Mouse (Mus musculus) kidney, embryonic 16.5 days (tissue): ENCODE results near the gene Kmt5b. TPM values are rescaled to one million over a fixed set of nuclear protein-coding genes. Genes with fewer than 3 reads are reported as not detected.

Experiments
- ATAC-seq: fragments of 200-750 bp; cut with Nextera tagmentation; 2 replicates; pipeline ENCODE4 v1.8.0; 2017; ENCODE audit warnings: moderate TSS enrichment; ENCODE audit not compliant: low FRiP score, low TSS enrichment
- H3K27ac ChIP-seq: fragments of 300-500 bp; sonication (generic); 2 replicates; pipeline ENCODE4 v1.5.1; 2014; ENCODE audit warnings: low read length
- H3K27me3 ChIP-seq: fragments of 300-500 bp; sonication (generic); 2 replicates; pipeline ENCODE4 v1.6.1; 2014; ENCODE audit warnings: low read length, control low read depth, mixed read lengths; ENCODE audit not compliant: insufficient read depth
- H3K36me3 ChIP-seq: fragments of 300-500 bp; sonication (generic); 2 replicates; pipeline ENCODE4 v1.6.1; 2014; ENCODE audit warnings: low read length, control low read depth, mixed read lengths; ENCODE audit not compliant: insufficient read depth
- H3K4me1 ChIP-seq: fragments of 300-500 bp; sonication (generic); 2 replicates; pipeline ENCODE4 v1.6.1; 2014; ENCODE audit warnings: low read length, control low read depth, mixed read lengths; ENCODE audit not compliant: insufficient read depth
- H3K4me2 ChIP-seq: fragments of 300-500 bp; sonication (generic); replicated peaks from 2 replicates; pipeline ENCODE4 v1.6.1; 2014; ENCODE audit warnings: low read depth, low read length
- H3K4me3 ChIP-seq: fragments of 300-500 bp; sonication (generic); 2 replicates; pipeline ENCODE4 v1.5.1; 2014; ENCODE audit warnings: mild to moderate bottlenecking, low read length
- H3K9ac ChIP-seq: fragments of 300-500 bp; sonication (generic); replicated peaks from 2 replicates; pipeline ENCODE4 v1.6.1; 2014; ENCODE audit warnings: low read length
- H3K9me3 ChIP-seq: fragments of 300-500 bp; sonication (generic); 2 replicates; pipeline ENCODE4 v1.6.1; 2016; ENCODE audit warnings: low read length, control low read depth
- WGBS: fragments of 180-500 bp; shearing (Covaris S2); extraction: QIAGEN DNeasy Blood & Tissue Kit; methylation state at CpG from one replicate; pipeline ENCODE4 v1.1.7; 2014; 5-methylcytosine and 5-hydroxymethylcytosine counted together
- polyA plus RNA-seq: library from polyadenylated mRNA; unstranded; fragments of >200 nt; fragmentation: Nextera tagmentation; extraction: Ambion mirVana; gene quantifications from 2 replicates; pipeline ENCODE4 v1.2.1, GENCODE M21; 2015

Kmt5b gene
- 28.1 and 30.6 TPM in 2 replicates for polyA plus RNA-seq

GRCm38 (mm10) chr19:3767276-3767780 lies at the start of gene Kmt5b:
Kmt5b (plus strand) TSS chr19:3767421.
- WGBS, result under 1% methylated on average over 39 of the region's 39 CpGs
- H3K9me3 ChIP-seq, result no peaks in the 10 kb centered on the region
- peak within 1 kb of the TSS; percentile 100 for H3K9ac ChIP-seq
- H3K27ac ChIP-seq, result peak within 1 kb of the TSS; percentile 100
- no peaks in the 10 kb centered on the region for H3K36me3 ChIP-seq
- peak within 1 kb of the TSS; percentile 83 for H3K4me2 ChIP-seq
- H3K4me1 ChIP-seq, result peaks cover 11% of the 10 kb centered on the region
- H3K4me3 ChIP-seq, result peak within 1 kb of the TSS; percentile 85
- no peaks in the 10 kb centered on the region for H3K27me3 ChIP-seq
- ATAC-seq, result peak; percentile 47

- Histone ChIP-seq H3K27me3 (no peaks in the 10 kb centered on the region), H3K9me3 (no peaks in the 10 kb centered on the region), H3K27ac (peak overlapping the region; percentile 47), H3K4me3 (peak overlapping the region; percentile 47), H3K36me3 (peaks cover 31% of the 10 kb centered on the region), H3K9ac (peak overlapping the region; percentile 69), H3K4me1 (peaks cover 8% of the 10 kb centered on the region; the same call in 1 of the 2 replicates), H3K4me2 (peak overlapping the region; percentile 65)
- WGBS, result 36% methylated on average over 19 of the region's 19 CpGs
- peak; percentile 86 for ATAC-seq
Observed at GRCm38 (mm10) chr19:3718481-3719361, 48.5 kb upstream of the Kmt5b start.

- ATAC-seq, result peak; percentile 88
- H3K27ac ChIP-seq, result peak overlapping the region; percentile 47
- peak overlapping the region; percentile 69 for H3K9ac ChIP-seq
Observed at GRCm38 (mm10) chr19:3719362-3719891, 47.8 kb upstream of the Kmt5b start.

GRCm38 (mm10) chr19:3723170-3723569 lies 44.1 kb upstream of the Kmt5b start:
- no peak overlapping the region for H3K4me2 ChIP-seq
- WGBS, result 90% methylated on average over 9 of the region's 9 CpGs
- no peak for ATAC-seq

More at GRCm38 (mm10) chr19:3719362-3719891, 47.8 kb upstream of the Kmt5b start:
- H3K27me3 ChIP-seq, result no peaks in the 10 kb centered on the region
- H3K36me3 ChIP-seq, result peaks cover 29% of the 10 kb centered on the region
- H3K4me2 ChIP-seq, result peak overlapping the region; percentile 65
- 1% methylated on average over 27 of the region's 27 CpGs for WGBS
- H3K4me3 ChIP-seq, result peak overlapping the region; percentile 47
- H3K9me3 ChIP-seq, result no peaks in the 10 kb centered on the region
- peaks cover 8% of the 10 kb centered on the region; the same call in 1 of the 2 replicates for H3K4me1 ChIP-seq

GRCm38 (mm10) chr19:3723904-3724303 lies 43.3 kb upstream of the Kmt5b start:
- no peak overlapping the region for H3K4me2 ChIP-seq
- H3K9ac ChIP-seq, result no peak overlapping the region
- H3K9me3 ChIP-seq, result no peaks in the 10 kb centered on the region
- H3K4me3 ChIP-seq, result no peak overlapping the region
- no peak for ATAC-seq
- H3K4me1 ChIP-seq, result peaks cover 6% of the 10 kb centered on the region; the same call in 1 of the 2 replicates
- WGBS, result 79% methylated on average over 4 of the region's 4 CpGs
- no peaks in the 10 kb centered on the region for H3K27me3 ChIP-seq
- no peak overlapping the region for H3K27ac ChIP-seq
- H3K36me3 ChIP-seq, result no peaks in the 10 kb centered on the region

More at GRCm38 (mm10) chr19:3723170-3723569, 44.1 kb upstream of the Kmt5b start:
- Histone ChIP-seq H3K9ac (no peak overlapping the region), H3K27ac (no peak overlapping the region), H3K36me3 (no peaks in the 10 kb centered on the region), H3K9me3 (no peaks in the 10 kb centered on the region), H3K4me1 (peaks cover 8% of the 10 kb centered on the region; the same call in 1 of the 2 replicates), H3K27me3 (no peaks in the 10 kb centered on the region), H3K4me3 (no peak overlapping the region)

GRCm38 (mm10) chr19:3724779-3725178 lies 42.4 kb upstream of the Kmt5b start:
- Histone ChIP-seq H3K36me3 (no peaks in the 10 kb centered on the region), H3K9ac (no peak overlapping the region), H3K4me1 (no peaks in the 10 kb centered on the region), H3K27me3 (no peaks in the 10 kb centered on the region), H3K9me3 (no peaks in the 10 kb centered on the region), H3K4me3 (no peak overlapping the region), H3K4me2 (no peak overlapping the region), H3K27ac (no peak overlapping the region)
- 23% methylated on average over 1 of the region's 1 CpGs for WGBS
- ATAC-seq, result no peak

GRCm38 (mm10) chr19:3728901-3729300 lies 38.3 kb upstream of the Kmt5b start:
- Histone ChIP-seq H3K27ac (no peak overlapping the region), H3K9ac (no peak overlapping the region), H3K27me3 (no peaks in the 10 kb centered on the region), H3K9me3 (no peaks in the 10 kb centered on the region), H3K4me1 (no peaks in the 10 kb centered on the region), H3K36me3 (no peaks in the 10 kb centered on the region), H3K4me3 (no peak overlapping the region), H3K4me2 (no peak overlapping the region)
- 65% methylated on average over 2 of the region's 2 CpGs for WGBS
- no peak for ATAC-seq

GRCm38 (mm10) chr19:3730781-3731646 lies 36.2 kb upstream of the Kmt5b start:
- Histone ChIP-seq H3K9ac (no peak overlapping the region), H3K9me3 (no peaks in the 10 kb centered on the region), H3K4me2 (no peak overlapping the region), H3K27ac (no peak overlapping the region), H3K36me3 (no peaks in the 10 kb centered on the region), H3K27me3 (no peaks in the 10 kb centered on the region), H3K4me3 (no peak overlapping the region), H3K4me1 (no peaks in the 10 kb centered on the region)
- 81% methylated on average over 7 of the region's 7 CpGs for WGBS
- no peak for ATAC-seq

GRCm38 (mm10) chr19:3736001-3736400 lies 31.2 kb upstream of the Kmt5b start:
- WGBS, result 87% methylated on average over 3 of the region's 3 CpGs
- ATAC-seq, result no peak

More at GRCm38 (mm10) chr19:3736001-3736400, 31.2 kb upstream of the Kmt5b start:
- H3K9ac ChIP-seq, result no peak overlapping the region
- H3K27me3 ChIP-seq, result no peaks in the 10 kb centered on the region
- no peak overlapping the region for H3K27ac ChIP-seq
- no peak overlapping the region for H3K4me2 ChIP-seq
- no peaks in the 10 kb centered on the region for H3K36me3 ChIP-seq
- no peak overlapping the region for H3K4me3 ChIP-seq
- no peaks in the 10 kb centered on the region for H3K9me3 ChIP-seq
- H3K4me1 ChIP-seq, result no peaks in the 10 kb centered on the region
